Mouse (Mus musculus): ENCODE results near the gene Bcam. TPM values are rescaled to one million over a fixed set of nuclear protein-coding genes. Genes with fewer than 3 reads are reported as not detected.

The Bcam gene
- 177 and 214 TPM in 2 replicates for polyA plus RNA-seq (2014; fragmentation: Nextera tagmentation; extraction: Ambion mirVana)

DNA sequence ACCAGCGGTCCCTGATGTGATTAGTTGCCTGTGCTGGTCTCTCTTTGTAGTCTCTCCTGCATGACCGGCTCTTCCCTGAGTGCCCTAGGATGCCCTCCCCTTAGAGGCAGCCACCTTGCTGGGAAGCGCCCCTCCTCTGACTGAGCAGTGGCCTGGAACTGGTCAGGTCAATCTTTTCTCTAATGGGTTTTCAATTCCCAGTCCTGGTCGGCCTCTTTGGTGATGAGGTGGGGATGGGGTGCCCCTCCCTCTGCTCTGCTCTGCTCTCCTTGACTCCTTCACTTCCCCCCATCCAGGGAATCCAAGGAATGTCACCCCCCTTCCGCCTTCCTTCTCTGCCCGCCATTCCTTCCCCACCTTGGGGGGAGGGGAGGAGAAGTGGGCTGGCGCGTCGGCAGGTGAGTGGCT is at the start of gene Bcam:
Gene Bcam (minus strand): TSS at position 33 of the 408 bp plus-strand sequence.
- H3K4me2 ChIP-seq (replicated peaks; ENCODE audit: low read depth, low read length), result peak within 1 kb of the TSS; percentile 67
- WGBS, result under 1% methylated on average over 9 of the region's 9 CpGs
- peak; percentile 85 for ATAC-seq (ENCODE audit: low FRiP score, low TSS enrichment)
- peaks cover 32% of the 10 kb centered on the region for H3K4me1 ChIP-seq (ENCODE audit: control insufficient read depth, insufficient read depth, low read length)
- H3K4me3 ChIP-seq (ENCODE audit: low read length), result peak within 1 kb of the TSS; percentile 51
- H3K9ac ChIP-seq (ENCODE audit: low read depth, low read length), result peak within 1 kb of the TSS; percentile 67
- H3K27me3 ChIP-seq (ENCODE audit: control insufficient read depth, insufficient read depth, low read length), result no peaks in the 10 kb centered on the region
- no peaks in the 10 kb centered on the region for H3K9me3 ChIP-seq (ENCODE audit: control insufficient read depth, low read length)
- H3K36me3 ChIP-seq (ENCODE audit: control insufficient read depth, insufficient read depth, low read length), result no peaks in the 10 kb centered on the region; the same call in 1 of the 2 replicates
- H3K27ac ChIP-seq (ENCODE audit: low read depth, low read length), result peak within 1 kb of the TSS; percentile 85

DNA sequence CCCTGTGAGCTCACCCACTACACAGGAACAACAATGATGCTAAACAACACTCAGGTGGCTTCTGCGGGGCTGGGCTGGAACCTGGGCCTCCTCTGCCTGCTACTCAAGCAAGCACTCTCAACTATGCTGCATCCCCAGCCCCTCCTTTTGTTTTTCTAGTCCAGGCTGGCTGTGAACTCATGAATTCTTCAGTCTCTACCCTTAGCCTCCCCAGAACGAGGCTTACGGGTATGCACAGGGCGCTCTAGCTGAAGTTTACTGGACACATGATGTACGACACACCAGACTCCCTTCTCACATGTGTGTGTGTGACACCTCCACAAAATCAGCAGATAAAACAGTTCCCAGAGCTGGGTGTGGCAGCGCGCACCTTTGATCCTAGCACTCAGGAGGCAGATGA is 48.1 kb upstream of the Bcam start:
- no peak for ATAC-seq (ENCODE audit: low FRiP score, low TSS enrichment)
- Histone ChIP-seq H3K36me3 (ENCODE audit: control insufficient read depth, insufficient read depth, low read length) (no peaks in the 10 kb centered on the region), H3K27ac (ENCODE audit: low read depth, low read length) (no peak overlapping the region), H3K9ac (ENCODE audit: low read depth, low read length) (no peak overlapping the region), H3K4me2 (replicated peaks; ENCODE audit: low read depth, low read length) (no peak overlapping the region), H3K9me3 (ENCODE audit: control insufficient read depth, low read length) (no peaks in the 10 kb centered on the region), H3K27me3 (ENCODE audit: control insufficient read depth, insufficient read depth, low read length) (peaks cover 18% of the 10 kb centered on the region), H3K4me1 (ENCODE audit: control insufficient read depth, insufficient read depth, low read length) (peaks cover 34% of the 10 kb centered on the region), H3K4me3 (ENCODE audit: low read length) (no peak overlapping the region)
- WGBS, result 79% methylated on average over 7 of the region's 7 CpGs

DNA sequence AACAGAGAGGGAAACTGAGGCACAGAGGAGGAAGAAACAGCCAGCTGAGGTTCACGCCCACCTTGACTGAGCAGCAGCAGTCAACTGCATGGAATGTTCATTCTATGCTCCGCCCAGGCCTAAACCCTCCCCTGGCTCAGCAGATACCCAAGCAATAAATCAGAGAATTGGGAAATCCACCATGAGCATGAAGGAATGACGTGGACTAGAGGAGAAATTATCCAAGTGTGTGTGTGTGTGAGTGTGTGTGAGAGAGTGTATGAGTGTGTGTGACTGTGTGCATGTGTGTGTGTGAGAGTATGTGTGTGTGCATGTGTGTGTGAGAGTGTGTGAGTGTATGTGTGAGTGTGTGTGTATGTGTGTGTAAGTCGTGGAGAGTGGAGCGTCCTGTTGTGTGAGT is 47.6 kb upstream of the Bcam start:
- Histone ChIP-seq H3K4me1 (ENCODE audit: control insufficient read depth, insufficient read depth, low read length) (peaks cover 29% of the 10 kb centered on the region), H3K4me3 (ENCODE audit: low read length) (no peak overlapping the region), H3K27me3 (ENCODE audit: control insufficient read depth, insufficient read depth, low read length) (peaks cover 18% of the 10 kb centered on the region), H3K27ac (ENCODE audit: low read depth, low read length) (no peak overlapping the region), H3K9ac (ENCODE audit: low read depth, low read length) (no peak overlapping the region), H3K36me3 (ENCODE audit: control insufficient read depth, insufficient read depth, low read length) (no peaks in the 10 kb centered on the region), H3K4me2 (replicated peaks; ENCODE audit: low read depth, low read length) (no peak overlapping the region), H3K9me3 (ENCODE audit: control insufficient read depth, low read length) (no peaks in the 10 kb centered on the region)
- ATAC-seq (ENCODE audit: low FRiP score, low TSS enrichment), result no peak
- WGBS, result 66% methylated on average over 5 of the region's 5 CpGs

DNA sequence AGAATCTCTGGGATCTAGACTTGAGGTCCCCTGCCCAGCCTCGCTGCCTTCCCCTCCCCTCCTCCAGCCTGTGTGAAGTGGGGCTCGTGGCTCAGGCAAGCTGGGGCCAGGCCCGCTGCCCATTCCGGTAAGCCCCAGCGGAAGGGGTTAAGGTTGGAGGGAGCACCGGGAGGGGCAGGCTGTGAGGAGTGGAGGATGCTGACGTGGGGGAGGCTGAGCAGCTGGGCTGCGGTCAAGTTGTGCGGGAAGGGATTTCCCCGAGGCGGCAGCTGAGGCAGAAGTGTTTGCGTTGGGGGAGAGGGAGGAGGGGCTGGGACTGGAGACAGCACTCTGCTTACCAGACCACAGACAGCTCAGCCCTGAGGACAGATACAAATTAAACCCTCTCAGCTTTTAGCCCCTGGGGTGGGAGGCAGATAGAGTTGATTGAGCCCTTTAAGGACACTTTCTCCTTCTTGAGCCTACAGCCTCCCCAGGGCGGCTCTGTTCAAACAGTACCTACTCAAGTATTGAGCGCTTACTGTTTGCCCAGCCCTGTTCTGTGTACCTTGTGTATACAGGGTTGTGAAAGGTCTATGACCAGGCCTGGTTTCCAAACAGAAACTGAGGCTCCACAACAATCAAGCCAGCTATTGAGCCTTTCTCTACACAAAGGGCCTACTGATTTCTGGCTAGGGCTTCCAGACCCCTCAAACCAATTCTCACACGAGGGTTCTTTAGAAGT is 46.7 kb upstream of the Bcam start:
- peak overlapping the region; percentile 25; the same call in 1 of the 2 replicates for H3K4me3 ChIP-seq (ENCODE audit: low read length)
- ATAC-seq (ENCODE audit: low FRiP score, low TSS enrichment), result peak; percentile 70
- H3K36me3 ChIP-seq (ENCODE audit: control insufficient read depth, insufficient read depth, low read length), result no peaks in the 10 kb centered on the region
- H3K4me1 ChIP-seq (ENCODE audit: control insufficient read depth, insufficient read depth, low read length), result peaks cover 26% of the 10 kb centered on the region
- no peaks in the 10 kb centered on the region for H3K9me3 ChIP-seq (ENCODE audit: control insufficient read depth, low read length)
- 11% methylated on average over 15 of the region's 15 CpGs for WGBS
- H3K27ac ChIP-seq (ENCODE audit: low read depth, low read length), result peak overlapping the region; percentile 73
- peak overlapping the region; percentile 50 for H3K9ac ChIP-seq (ENCODE audit: low read depth, low read length)
- peaks cover 14% of the 10 kb centered on the region for H3K27me3 ChIP-seq (ENCODE audit: control insufficient read depth, insufficient read depth, low read length)
- H3K4me2 ChIP-seq (replicated peaks; ENCODE audit: low read depth, low read length), result peak overlapping the region; percentile 47

DNA sequence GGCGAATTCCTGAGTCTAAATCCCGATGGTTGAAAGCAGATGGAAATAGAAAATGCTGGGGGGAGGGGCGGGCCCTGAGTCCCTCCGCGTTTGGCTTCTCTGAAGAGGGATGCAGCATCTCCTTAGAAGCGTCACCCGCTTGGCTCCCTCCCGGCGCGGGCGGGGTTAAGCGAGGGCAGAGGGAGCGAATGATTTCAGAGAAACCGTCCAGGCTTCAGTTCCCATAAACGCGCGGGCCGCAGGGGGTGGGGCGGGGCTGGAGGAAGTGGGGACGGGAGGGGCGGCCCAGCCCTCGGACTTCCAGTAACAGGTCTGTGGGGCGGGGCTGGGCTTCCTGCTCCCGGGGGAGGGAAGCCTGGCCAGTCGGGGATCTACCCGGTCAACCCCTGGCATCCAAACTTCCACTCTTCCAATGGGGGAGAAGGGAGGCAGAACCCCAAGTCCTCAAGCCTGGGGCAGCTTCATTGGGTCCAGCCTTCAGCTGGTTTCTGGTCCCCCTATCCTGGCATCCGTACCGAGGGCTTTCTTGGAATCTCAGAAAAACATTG is 45.5 kb upstream of the Bcam start:
- Histone ChIP-seq H3K27me3 (ENCODE audit: control insufficient read depth, insufficient read depth, low read length) (peaks cover 12% of the 10 kb centered on the region; the same call in 1 of the 2 replicates), H3K9me3 (ENCODE audit: control insufficient read depth, low read length) (no peaks in the 10 kb centered on the region), H3K9ac (ENCODE audit: low read depth, low read length) (peak overlapping the region; percentile 42; the same call in 1 of the 2 replicates)

DNA sequence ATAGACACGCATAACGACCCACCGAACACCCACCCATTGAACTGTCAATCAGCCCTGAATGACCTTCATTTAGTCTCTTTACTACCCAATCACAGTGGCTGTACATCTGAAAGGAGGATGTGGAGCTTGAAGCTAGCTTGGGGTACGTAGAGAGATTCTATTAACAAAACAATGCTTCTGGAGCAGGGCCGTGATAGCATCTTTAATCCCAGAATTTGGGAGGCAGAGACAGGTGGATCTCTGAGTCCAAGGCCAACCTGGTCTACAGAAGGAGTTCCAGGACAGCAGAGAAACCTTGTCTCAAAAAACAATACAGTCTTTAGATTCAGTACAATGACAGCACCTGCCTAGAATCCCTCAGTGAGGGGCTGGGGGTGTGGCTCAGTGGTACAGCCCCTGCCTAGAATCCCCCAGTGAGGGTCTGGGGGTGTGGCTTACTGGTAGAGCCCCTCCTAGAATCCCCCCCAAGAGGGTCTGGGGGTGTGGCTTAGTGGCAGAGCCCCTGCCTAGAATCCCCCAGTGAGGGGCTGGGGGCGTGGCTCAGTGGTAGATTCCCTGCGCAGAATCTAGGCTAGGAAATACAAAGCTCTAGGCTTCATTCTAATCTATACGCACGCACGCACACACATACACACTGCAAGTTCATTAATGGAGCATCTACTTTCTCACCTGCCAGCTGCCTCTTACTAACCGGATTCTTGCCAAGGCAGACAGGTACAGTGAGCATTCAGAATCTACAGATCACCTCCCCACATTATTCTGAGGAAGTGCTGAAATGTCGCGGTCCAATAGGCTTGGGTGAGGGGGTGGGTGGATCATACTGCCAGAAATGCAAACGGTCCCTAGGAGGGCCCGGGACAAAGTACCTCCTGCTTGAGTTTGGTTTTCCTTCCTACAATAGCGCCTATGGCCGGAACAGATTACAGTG is 44.7 kb upstream of the Bcam start:
- Histone ChIP-seq H3K9ac (ENCODE audit: low read depth, low read length) (peak overlapping the region; percentile 42; the same call in 1 of the 2 replicates), H3K27me3 (ENCODE audit: control insufficient read depth, insufficient read depth, low read length) (peaks cover 17% of the 10 kb centered on the region; the same call in 1 of the 2 replicates), H3K4me2 (replicated peaks; ENCODE audit: low read depth, low read length) (peak overlapping the region; percentile 47), H3K27ac (ENCODE audit: low read depth, low read length) (no peak overlapping the region), H3K4me1 (ENCODE audit: control insufficient read depth, insufficient read depth, low read length) (peaks cover 21% of the 10 kb centered on the region), H3K4me3 (ENCODE audit: low read length) (peak overlapping the region; percentile 25), H3K9me3 (ENCODE audit: control insufficient read depth, low read length) (no peaks in the 10 kb centered on the region), H3K36me3 (ENCODE audit: control insufficient read depth, insufficient read depth, low read length) (no peaks in the 10 kb centered on the region)
- ATAC-seq (ENCODE audit: low FRiP score, low TSS enrichment), result 0 out of 2 replicates have a peak, but pooled peaks have one; percentile 13
- 30% methylated on average over 17 of the region's 17 CpGs for WGBS

More for the DNA sequence above, 45.5 kb upstream of the Bcam start:
- peaks cover 21% of the 10 kb centered on the region for H3K4me1 ChIP-seq (ENCODE audit: control insufficient read depth, insufficient read depth, low read length)
- H3K4me3 ChIP-seq (ENCODE audit: low read length), result peak overlapping the region; percentile 25
- ATAC-seq (ENCODE audit: low FRiP score, low TSS enrichment), result peak; percentile 67
- WGBS, result under 1% methylated on average over 28 of the region's 28 CpGs
- peak overlapping the region; percentile 62; the same call in 1 of the 2 replicates for H3K27ac ChIP-seq (ENCODE audit: low read depth, low read length)
- H3K4me2 ChIP-seq (replicated peaks; ENCODE audit: low read depth, low read length), result peak overlapping the region; percentile 47
- H3K36me3 ChIP-seq (ENCODE audit: control insufficient read depth, insufficient read depth, low read length), result no peaks in the 10 kb centered on the region

DNA sequence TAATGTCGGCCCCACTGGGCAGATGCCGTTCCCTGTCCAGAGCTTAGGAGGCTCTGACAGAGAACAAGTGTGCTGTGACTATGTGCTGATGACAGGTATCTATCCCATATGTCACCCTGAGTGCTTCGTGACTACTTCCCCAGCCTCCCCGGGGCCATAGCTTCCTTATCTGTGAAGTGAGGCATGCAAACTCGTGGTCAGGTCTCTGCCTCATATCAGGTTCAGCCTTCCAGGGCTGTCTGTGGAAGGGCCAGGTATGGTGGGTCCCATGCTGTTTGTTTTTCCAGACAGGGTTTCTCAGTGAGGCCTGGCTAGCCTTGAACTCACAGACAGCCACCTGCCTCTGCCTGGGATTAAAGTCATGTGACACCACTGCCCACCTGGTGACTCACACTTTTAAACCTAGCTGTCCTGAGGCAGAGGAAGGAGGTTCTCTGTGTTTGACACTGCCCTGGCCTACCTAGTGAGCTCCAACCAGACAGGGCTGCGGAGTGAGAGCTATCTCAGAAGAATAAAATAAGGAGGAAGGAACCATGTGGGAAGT is 42.8 kb upstream of the Bcam start:
- H3K9me3 ChIP-seq (ENCODE audit: control insufficient read depth, low read length), result no peaks in the 10 kb centered on the region
- peaks cover 36% of the 10 kb centered on the region for H3K27me3 ChIP-seq (ENCODE audit: control insufficient read depth, insufficient read depth, low read length)
- H3K4me2 ChIP-seq (replicated peaks; ENCODE audit: low read depth, low read length), result no peak overlapping the region
- no peak overlapping the region for H3K9ac ChIP-seq (ENCODE audit: low read depth, low read length)
- H3K4me1 ChIP-seq (ENCODE audit: control insufficient read depth, insufficient read depth, low read length), result peaks cover 22% of the 10 kb centered on the region
- H3K27ac ChIP-seq (ENCODE audit: low read depth, low read length), result no peak overlapping the region
- no peak overlapping the region for H3K4me3 ChIP-seq (ENCODE audit: low read length)
- no peak for ATAC-seq (ENCODE audit: low FRiP score, low TSS enrichment)
- H3K36me3 ChIP-seq (ENCODE audit: control insufficient read depth, insufficient read depth, low read length), result no peaks in the 10 kb centered on the region
- 78% methylated on average over 6 of the region's 6 CpGs for WGBS

DNA sequence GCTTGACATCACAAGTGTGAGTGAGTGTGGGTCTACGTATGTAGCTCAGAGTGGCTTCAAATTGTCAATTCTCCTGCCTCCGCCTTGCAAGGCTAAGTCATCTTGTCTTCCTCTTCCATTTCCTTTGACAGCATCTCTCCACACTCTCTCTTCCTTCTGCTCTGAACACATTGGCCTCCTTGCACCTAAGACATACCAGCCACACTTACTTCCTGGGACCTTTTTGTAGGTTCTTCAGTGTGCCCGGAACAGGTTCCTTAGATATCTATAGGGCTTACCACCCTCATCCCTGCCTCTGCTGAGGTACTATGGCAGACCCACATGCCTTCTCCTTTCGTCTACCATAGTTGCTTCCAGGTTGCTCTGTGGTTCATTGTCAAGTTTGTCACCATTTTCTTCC is 42.3 kb upstream of the Bcam start:
- ATAC-seq (ENCODE audit: low FRiP score, low TSS enrichment), result no peak
- 84% methylated on average over 4 of the region's 4 CpGs for WGBS
- Histone ChIP-seq H3K4me3 (ENCODE audit: low read length) (no peak overlapping the region), H3K36me3 (ENCODE audit: control insufficient read depth, insufficient read depth, low read length) (no peaks in the 10 kb centered on the region), H3K4me2 (replicated peaks; ENCODE audit: low read depth, low read length) (no peak overlapping the region), H3K9ac (ENCODE audit: low read depth, low read length) (no peak overlapping the region), H3K27ac (ENCODE audit: low read depth, low read length) (no peak overlapping the region), H3K4me1 (ENCODE audit: control insufficient read depth, insufficient read depth, low read length) (peaks cover 22% of the 10 kb centered on the region), H3K27me3 (ENCODE audit: control insufficient read depth, insufficient read depth, low read length) (peaks cover 37% of the 10 kb centered on the region), H3K9me3 (ENCODE audit: control insufficient read depth, low read length) (no peaks in the 10 kb centered on the region)

Data from kidney, embryonic 14.5 days (tissue).